Mouse (Mus musculus) ES-Bruce4 (cell line): ENCODE measurements at regions not wholly inside any gene's neighbourhood (a gene's known extent, or its start where the extent isn't known, plus 50 kb on each side); places are given as distances from the start of the nearest gene placed in this dataset.

ENCODE experiments used
- H3K27ac ChIP-seq: 2 replicates; pipeline ENCODE4 v1.5.1; 2012; ENCODE audit warnings: low read length, inconsistent platforms; ENCODE audit not compliant: insufficient read depth
- H3K27me3 ChIP-seq: 2 replicates; pipeline ENCODE4 v1.6.1; 2012; ENCODE audit warnings: mild to moderate bottlenecking, low read length, inconsistent platforms; ENCODE audit not compliant: control insufficient read depth, poor library complexity, insufficient read depth, severe bottlenecking
- H3K36me3 ChIP-seq: 2 replicates; pipeline ENCODE4 v1.6.1; 2012; ENCODE audit warnings: inconsistent platforms, mild to moderate bottlenecking, low read length, moderate library complexity; ENCODE audit not compliant: control insufficient read depth, poor library complexity, insufficient read depth, severe bottlenecking
- H3K4me1 ChIP-seq: one replicate; pipeline ENCODE4 v1.8.1; 2011; ENCODE audit warnings: low read length; ENCODE audit not compliant: control insufficient read depth, insufficient read depth
- H3K4me3 ChIP-seq: 2 replicates; pipeline ENCODE4 v1.5.1; 2011; ENCODE audit warnings: low read depth, mild to moderate bottlenecking, low read length
- H3K9ac ChIP-seq: 2 replicates; pipeline ENCODE4 v1.6.1; 2012; ENCODE audit warnings: low read depth, mild to moderate bottlenecking, inconsistent platforms; ENCODE audit not compliant: poor library complexity, severe bottlenecking
- H3K9me3 ChIP-seq: replicated peaks from 2 replicates; pipeline ENCODE4 v1.6.1; 2012; ENCODE audit warnings: mild to moderate bottlenecking, low read length, inconsistent platforms; ENCODE audit not compliant: control insufficient read depth, poor library complexity, insufficient read depth, severe bottlenecking
- CTCF ChIP-seq: IDR thresholded peaks from one replicate; pipeline ENCODE4 v1.8.1; 2011; ENCODE audit warnings: low read depth, low read length
- EP300 ChIP-seq: IDR thresholded peaks from 2 replicates; pipeline ENCODE4 v1.6.1; 2011; ENCODE audit warnings: low read depth, low read length; ENCODE audit not compliant: insufficient read depth
- POLR2A ChIP-seq: IDR thresholded peaks from one replicate; pipeline ENCODE4 v1.8.1; 2011; ENCODE audit warnings: low read length; ENCODE audit not compliant: insufficient read depth

DNA sequence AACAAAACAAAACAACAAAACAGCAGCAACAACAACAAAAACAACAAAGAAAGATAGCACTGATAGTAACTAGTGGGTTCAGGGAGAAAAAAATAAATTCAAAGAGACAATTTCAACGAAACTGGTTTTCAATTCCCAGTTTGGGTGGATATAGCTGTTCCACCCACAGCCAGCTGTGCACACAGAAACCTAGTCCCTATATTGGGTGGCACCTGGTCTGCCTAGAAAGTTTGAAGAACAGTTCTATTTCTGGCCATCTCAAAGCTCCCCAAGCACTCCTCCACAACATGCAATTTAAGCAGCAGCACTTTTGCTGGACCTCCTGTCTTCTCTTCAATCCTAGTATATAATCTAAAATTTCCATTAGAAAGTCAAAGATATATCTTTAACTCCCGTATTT lies 95.5 kb upstream of the Grik2 start:
- Histone ChIP-seq H3K9me3 (no peaks in the 10 kb centered on the region), H3K4me1 (no peaks in the 10 kb centered on the region), H3K36me3 (no peaks in the 10 kb centered on the region), H3K27ac (no peak overlapping the region), H3K4me3 (no peak overlapping the region), H3K27me3 (no peaks in the 10 kb centered on the region), H3K9ac (no peak overlapping the region)
- TF ChIP-seq CTCF (no peak), POLR2A (no peak), EP300 (no peak)

DNA sequence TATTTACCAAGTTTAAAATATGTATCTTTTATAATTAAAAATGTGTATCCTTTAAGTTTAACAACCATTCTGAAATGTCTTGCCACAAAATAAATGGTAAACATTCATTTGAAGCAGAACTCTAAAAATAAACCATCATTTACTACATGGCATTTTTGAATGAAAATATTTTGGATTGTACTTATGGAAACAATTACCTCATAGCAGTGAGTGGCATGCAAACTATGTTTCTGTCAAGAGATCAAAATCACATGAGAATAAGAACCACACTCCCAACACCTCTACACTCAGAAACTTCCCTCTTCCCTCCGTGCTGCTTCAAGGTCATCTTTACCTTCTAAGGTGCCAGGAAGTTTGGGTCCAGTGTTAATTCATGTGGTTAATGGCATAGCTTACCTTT lies 94.9 kb upstream of the Grik2 start:
- no peak overlapping the region for H3K9ac ChIP-seq
- H3K36me3 ChIP-seq, result no peaks in the 10 kb centered on the region
- H3K27ac ChIP-seq, result no peak overlapping the region
- H3K9me3 ChIP-seq, result no peaks in the 10 kb centered on the region
- no peak overlapping the region for H3K4me3 ChIP-seq
- no peaks in the 10 kb centered on the region for H3K27me3 ChIP-seq
- TF ChIP-seq POLR2A (no peak), EP300 (no peak), CTCF (no peak)
- H3K4me1 ChIP-seq, result no peaks in the 10 kb centered on the region

DNA sequence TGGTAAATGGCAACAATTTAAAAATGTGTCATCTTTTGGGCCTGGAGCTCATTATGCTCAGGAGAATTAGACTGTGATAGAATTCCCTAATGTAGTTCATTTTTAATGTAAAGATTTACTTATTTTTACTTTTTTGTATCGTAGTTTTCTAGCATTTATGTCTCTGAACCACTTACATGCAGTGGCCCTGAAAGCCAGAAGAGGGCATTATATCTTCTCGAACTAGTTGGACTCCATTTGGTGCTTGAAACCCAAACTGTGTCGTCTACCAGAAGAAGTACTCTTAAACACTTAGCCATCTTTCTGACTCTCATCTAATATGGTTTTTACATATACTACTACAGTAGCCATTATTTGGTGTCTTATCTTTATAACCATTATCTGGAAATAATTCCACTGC lies 75.2 kb upstream of the Grik2 start:
- TF ChIP-seq CTCF (peak; percentile 2), POLR2A (no peak), EP300 (no peak)
- no peak overlapping the region for H3K9ac ChIP-seq
- no peaks in the 10 kb centered on the region for H3K27me3 ChIP-seq
- H3K27ac ChIP-seq, result no peak overlapping the region
- H3K4me1 ChIP-seq, result no peaks in the 10 kb centered on the region
- no peaks in the 10 kb centered on the region for H3K36me3 ChIP-seq
- no peaks in the 10 kb centered on the region for H3K9me3 ChIP-seq
- no peak overlapping the region for H3K4me3 ChIP-seq

DNA sequence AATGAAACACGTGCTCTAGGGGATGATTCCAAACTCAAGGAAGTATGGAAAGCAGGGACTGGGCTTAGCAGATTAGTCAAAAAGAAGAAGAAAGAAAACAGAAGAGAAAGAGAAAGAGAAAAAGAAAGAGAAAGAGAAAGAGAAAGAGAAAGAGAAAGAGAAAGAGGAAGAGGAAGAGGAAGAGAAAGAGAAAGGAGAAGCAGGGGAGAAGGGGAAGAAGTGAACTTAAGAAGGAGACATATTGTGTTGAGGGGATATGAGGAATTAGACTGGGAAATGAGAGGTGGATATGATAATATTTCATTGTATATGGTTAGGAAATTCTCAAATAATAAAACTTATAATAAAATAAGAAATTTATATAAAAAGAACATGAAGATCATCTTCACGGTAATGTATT lies 59.1 kb upstream of the Grik2 start:
- no peak for TF ChIP-seq POLR2A
- TF ChIP-seq CTCF, result no peak
- TF ChIP-seq EP300, result no peak

DNA sequence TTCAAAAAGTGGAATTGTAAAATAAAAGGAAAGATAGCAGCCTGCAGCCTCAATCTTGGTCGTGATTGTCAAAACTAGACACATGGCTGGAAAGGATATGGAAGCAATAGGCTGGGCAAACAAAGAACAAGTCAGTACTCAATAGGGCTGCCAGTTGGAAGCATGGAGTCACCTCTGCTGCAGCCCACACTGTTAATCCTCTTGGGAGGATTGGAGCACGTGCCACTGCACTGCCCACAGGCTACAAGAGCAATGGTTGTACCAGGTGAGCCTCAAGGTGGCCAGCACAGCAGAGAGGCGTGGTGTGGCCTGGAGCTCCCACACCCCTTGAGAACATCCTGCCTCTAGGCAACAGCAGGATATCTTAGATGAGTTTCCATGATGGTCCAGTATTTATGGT lies 55.7 kb upstream of the Grik2 start:
- H3K4me3 ChIP-seq, result no peak overlapping the region
- H3K9me3 ChIP-seq, result no peaks in the 10 kb centered on the region
- no peaks in the 10 kb centered on the region for H3K4me1 ChIP-seq
- H3K9ac ChIP-seq, result no peak overlapping the region
- H3K36me3 ChIP-seq, result no peaks in the 10 kb centered on the region
- H3K27ac ChIP-seq, result no peak overlapping the region
- no peaks in the 10 kb centered on the region for H3K27me3 ChIP-seq
- no peak for TF ChIP-seq EP300
- no peak for TF ChIP-seq CTCF
- TF ChIP-seq POLR2A, result no peak

More for the DNA sequence above, 59.1 kb upstream of the Grik2 start:
- H3K4me3 ChIP-seq, result no peak overlapping the region
- no peaks in the 10 kb centered on the region for H3K4me1 ChIP-seq
- H3K9ac ChIP-seq, result no peak overlapping the region
- H3K9me3 ChIP-seq, result no peaks in the 10 kb centered on the region
- H3K36me3 ChIP-seq, result no peaks in the 10 kb centered on the region
- no peak overlapping the region for H3K27ac ChIP-seq
- no peaks in the 10 kb centered on the region for H3K27me3 ChIP-seq
